Mouse (Mus musculus) spleen, postnatal 4 days (tissue): ENCODE measurements around the gene B3gat3.

Experiments
- DNase-seq, 2 experiments: peaks; one replicate each; pipeline ENCODE4 v3.0.0; 2022; ENCODE audit warnings: low spot score in 2 of 2

B3gat3 gene

DNA sequence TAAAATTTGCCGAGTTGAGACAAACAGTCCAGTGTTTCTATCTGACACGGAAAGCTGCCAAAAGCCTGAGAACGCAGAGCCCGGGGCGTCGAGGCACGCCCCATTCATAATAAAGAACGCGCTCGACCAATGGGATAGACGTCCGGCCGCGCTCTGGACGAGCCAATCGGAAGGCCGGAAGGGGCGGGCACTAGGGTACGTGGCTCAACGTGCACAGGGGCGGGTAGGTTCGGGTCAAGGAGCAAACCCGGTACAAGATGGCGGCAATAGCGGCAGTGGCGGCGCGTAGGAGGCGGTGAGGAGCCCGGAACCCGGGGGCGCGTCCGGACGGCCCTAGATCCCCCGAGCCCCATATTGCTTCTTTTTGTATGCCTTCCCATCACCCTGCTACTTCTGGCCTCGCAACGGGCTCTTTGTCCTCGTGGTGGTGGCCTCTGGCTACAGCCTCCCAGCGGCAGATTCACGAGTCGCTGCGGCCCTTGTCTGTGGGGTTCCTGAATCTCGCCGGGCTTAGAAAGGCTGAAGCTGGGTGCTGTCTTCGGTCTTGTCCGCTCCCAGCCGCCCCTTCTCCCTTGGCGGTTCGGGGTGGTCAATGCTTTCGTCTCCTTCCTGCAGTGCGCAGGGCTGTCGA lies 22.2 kb upstream of the B3gat3 start, which contains the start of gene Ganab:
TSS of gene Ganab (plus strand) at position 207 of the 631 bp plus-strand sequence.
- DNase-seq: peak; percentile 95 to 97

DNA sequence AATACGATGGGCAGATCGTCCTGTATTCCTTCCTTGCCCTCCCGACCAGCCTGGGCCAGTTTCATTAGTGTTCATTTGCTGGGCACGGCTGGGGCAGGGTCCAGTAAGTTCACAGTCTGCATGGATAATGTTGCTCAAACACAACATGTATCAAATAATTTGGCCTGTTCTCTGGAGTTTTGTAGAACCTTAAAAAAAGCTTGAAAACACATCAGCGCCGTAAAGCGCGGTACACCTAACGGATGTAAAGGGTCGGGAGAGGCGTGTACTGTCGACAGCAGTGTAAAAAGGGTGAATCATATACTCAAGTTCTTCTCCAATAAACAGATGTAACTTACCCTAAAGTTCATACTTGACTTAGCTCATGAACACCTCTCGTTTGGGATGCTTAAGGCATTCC lies 21.6 kb upstream of the B3gat3 start:
- DNase-seq: no peak

DNA sequence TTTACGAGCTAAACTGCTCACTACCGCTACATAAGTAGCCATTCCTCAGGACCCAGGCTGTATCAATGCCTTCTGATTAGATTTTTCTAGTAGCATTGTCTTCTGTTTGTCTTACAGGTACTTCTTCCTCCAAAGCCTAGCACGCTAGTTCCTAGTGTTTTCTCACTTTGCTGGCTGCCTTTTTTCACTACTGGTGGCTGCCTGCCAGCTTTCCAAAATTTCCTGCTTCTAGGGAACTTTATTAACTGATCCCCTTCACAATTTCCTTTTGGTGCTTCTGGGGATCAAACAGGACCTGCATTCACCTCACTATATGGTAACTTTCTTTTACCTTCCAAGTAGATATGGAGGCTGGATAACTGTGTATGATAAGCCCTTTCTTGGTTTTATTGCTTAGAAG lies 21.1 kb upstream of the B3gat3 start:
- no peak for DNase-seq

DNA sequence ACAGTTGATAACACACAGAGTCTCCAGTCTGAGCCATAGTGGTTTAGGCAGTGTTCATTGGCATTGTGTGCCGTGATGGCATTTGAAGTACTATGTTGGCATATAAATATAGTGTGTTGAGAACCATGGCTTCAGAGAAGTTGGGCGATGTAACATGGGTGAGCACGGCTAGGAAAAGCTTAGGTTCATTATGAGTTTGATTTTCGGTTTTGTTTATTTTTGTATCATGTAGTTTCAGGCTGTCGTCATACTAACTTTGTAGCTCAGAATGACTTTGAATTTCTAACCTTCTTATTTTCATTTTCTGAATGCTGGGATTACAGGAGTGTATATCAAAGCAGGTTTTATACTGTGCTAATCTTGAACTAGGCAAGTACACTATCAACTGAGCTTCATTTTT lies 16.8 kb upstream of the B3gat3 start:
- no peak for DNase-seq

DNA sequence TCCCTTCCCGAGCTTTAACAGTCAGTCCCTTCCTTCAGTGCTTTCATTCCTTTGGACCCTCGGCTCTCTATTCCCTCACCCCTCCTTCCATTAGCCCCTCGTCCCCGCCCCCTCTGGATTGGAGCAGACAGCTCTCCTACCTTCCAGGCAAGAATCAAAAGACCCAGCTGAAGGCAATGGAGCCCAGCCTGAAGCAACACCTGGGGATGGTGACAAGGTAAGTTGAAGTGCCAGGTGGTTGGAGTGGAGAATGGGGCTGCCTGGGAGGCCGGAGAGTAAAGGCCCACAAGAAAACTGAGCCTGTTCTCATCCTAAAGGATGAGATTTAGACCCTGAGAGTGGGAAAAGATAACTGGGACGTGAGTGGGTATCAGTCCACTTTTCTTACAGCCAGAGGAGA lies 11.6 kb upstream of the B3gat3 start:
- no peak for DNase-seq

DNA sequence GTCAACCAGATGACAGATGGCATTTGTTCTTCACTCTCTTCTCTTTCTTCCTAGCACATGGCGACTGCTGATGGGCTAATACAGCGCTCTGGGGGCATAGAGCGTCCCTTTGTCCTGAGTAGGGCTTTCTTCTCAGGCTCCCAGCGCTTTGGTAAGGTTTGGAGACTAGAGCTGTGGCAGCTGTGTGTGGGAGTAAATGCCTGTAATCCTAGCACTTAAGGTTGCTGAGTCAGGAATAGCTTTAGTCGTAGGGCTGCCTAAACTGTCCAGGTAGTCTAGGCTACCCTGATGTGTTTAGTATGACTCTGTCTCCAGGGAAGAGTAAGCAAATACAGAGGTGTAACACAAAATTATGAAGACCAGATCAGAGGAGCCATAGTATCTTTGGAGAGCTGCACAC lies 8.4 kb upstream of the B3gat3 start:
- no peak for DNase-seq

DNA sequence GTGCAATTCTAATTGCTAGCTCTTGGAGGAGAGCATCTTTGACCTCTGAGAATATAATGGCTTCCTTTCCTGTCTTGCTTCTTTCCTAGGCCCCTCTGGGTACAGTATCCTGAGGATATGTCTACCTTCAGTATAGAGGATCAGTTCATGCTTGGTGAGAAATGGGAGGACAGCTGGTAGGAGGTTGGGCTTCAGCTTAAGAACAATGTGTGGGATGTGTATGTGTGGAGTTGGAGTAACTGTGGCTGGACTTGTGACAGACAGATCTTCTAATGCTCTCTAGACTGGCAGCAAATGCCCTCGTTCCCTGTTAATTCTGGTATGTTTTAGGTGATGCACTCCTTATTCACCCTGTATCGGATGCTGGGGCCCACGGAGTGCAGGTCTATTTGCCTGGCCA lies 6.0 kb upstream of the B3gat3 start:
- DNase-seq: no peak

DNA sequence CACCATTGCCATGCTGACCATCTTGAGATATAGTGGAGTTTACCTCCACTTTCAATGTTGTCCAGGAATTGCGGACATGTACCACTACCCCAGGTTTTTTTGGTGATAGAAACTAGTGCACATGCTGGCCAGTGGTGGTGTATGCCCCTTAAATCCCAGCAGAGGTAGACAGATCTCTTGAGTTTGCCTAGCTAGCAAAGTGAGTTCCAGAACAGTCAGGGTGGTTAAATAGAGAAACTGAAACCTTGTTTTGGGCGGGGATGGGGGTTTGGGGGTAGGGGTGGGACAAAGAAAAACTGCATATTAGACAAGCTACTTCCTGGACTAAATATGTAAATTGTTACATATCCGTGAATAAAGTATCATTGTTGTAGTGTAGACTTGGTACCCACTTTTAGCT lies 1.2 kb upstream of the B3gat3 start:
- no peak for DNase-seq

DNA sequence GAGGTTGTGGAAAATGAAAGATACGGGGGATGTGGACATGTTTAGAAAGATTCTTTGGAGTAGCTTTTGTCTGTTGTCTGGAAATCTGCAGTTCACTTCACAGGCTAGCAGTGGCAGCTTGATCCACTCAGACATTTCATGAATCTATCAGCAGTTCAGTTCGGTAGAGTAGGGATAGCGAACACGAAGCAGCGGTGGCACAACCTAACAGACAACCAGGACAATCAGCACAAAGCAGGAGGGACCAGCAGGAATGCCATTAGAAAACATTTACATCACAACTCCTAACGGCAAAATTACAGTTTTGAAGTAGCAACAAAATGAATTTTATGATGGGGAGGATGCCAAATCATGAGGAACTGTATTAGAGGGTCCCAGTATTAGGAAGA lies 496 bp upstream of the B3gat3 start:
- no peak for DNase-seq

DNA sequence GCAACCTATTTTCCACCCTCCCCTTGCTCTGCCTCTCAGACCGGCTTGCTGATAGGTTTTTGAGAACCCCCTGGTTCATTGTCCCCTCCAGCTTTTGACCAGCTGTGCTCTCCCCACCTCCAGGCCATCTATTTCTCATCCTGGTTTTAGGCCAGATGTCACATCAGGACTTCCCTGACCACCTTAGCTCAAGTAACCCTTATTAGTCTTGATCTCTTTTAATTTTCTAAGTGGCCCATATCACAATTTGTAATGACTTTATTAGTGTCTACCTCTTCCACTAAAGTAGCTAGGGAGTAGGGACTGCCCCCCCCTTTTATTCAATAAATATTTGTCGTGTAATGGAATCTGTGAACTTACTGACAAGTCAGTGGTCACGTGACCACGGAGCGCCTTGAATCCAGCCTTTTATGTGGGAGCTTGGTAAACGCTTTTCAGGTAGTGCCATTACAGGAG lies 690 bp downstream of the B3gat3 start:
- peak in 1 of 2 experiments; percentile 31 for DNase-seq

DNA sequence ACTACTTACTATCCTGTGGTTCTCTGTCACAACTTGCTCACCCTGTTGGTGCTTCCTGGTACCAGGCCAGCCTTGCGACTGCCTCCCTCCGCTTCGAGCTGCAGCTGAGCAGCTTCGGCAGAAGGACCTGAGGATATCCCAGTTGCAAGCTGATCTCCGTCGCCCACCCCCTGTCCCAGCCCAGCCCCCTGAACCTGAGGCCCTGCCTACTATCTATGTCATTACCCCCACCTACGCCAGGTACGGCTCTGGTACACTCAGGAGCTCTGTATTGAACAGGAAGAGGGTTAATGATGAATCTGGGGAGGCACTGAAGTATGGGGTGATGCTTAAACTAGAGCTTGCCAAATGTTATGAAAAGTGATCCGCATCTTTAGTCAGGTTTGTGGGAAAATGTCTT lies 1.6 kb downstream of the B3gat3 start:
- DNase-seq: no peak

DNA sequence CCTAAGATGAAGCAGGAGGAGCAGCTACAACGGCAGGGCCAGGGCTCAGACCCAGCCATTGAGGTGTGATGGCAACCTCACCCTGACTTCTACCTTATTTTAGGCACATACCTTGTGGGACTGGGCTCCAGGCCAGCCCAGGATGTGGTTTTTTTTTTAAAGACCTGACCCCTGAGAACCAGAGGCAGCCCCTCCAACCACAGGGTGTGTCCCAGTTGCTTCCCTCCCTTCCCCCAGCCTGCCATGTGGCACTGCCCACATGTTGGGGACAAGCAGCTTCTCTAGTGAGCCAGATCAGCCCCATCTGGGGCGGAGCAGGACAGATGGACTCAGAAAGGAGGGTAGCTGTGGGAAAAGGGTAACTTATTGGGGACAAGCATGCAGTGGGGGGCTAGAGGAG lies 6.6 kb downstream of the B3gat3 start:
- peak in 1 of 2 experiments; percentile 60 for DNase-seq

DNA sequence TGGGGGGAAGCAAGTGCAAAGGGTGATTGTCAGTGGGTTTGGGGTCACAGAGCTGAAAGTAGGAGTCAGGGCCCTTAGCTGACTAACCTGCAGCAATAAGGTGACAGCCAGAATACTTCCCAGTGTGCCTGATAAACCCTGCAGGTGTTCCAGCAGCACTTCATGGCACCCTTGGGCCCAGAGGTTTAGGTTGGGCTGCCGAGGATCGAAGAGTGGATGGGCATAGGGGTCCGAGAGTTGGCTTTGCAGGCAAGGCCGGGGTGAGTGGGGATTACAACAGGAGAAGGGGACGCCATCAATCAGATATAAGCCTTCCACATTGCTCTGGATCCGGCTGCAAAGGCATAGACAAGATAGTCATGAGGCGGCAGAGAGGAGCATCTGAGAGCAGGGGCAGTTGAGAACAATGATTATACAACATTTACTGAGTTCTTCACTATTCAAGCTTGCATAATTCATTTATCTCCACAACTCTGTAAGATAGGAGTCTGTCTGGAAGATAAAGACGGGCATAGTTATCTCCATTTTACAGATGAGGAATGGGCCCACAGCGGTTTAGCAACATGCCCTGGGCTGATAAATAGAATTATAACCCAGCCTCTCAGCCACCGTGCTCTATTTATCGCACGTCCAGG lies 7.8 kb downstream of the B3gat3 start:
- peak in 1 of 2 experiments; percentile 60 for DNase-seq

DNA sequence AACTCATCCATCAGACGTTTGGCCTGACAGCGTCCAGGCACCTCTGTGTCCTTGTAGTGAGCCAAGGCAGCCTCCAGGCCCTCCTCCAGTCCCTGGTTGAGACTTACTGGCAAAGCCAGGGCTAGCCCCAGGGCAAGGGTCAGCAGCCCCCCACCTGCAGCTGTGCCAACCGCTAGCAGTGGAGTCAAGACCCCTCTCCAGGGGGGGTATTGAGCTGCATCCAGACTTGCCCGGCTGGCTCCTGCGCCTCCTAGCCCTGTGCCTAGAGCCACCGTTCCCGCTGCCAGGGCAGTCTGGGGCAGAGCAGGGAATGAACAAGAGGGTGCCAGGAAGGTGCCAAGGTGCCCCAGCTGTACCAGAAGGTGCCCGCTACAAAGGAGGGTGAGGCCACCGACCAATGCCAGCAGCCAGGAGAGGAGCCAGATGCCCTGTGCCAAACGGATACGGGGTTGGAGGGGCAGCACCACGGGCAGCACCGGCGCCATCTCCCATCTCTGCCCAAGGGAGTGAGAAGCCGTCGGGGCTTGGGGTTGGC lies 8.6 kb downstream of the B3gat3 start:
- DNase-seq: peak in 1 of 2 experiments; percentile 69

DNA sequence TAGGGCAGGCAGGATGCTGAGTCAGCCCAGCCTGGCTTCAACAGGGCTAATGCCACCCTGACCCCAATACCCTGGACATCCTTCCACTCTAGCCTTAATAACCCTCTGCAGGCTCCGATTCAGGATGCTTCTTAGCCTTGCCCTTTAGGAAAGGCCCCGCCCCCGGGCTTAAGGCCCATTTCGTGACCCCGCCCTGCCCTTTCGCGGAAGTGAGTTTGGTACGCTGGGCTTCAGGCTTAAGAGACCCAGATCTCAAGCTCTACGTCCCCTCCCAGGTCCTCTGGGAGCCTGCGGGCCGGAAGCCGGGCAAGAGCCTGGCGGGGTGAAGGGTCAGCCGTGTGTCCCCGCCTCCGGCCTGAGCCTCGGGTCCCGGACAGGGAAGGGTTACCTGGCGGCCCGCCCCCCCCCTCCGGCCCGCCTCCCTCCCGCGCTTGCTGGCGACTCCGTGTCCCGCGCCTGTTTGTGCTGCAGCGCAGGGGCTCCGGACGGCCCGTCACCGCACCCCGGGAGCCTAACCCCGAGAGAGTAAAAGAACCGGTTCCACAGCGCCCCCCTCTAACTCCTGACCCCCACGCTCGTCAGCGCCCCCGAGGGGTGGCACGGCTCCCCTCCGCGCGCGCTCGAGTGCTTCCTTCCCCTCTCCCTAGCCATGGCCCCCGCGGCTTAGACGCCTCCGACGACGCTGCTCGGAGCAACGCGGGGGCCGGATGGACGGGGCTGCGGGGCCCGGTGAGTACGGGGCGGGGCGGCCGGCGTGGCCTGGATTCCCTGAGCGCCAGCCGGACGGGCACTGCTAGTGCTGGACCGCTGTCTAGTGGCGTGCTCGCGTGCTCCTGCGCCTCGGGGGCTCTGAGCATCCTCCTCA lies 9.3 kb downstream of the B3gat3 start, which contains the start of the genes Rom1 and Eml3:
TSS of gene Rom1 (minus strand) at position 133 of the 865 bp plus-strand sequence.
TSS of gene Eml3 (plus strand) at position 329 of the 865 bp plus-strand sequence.
- DNase-seq: peak; percentile 88 to 93

DNA sequence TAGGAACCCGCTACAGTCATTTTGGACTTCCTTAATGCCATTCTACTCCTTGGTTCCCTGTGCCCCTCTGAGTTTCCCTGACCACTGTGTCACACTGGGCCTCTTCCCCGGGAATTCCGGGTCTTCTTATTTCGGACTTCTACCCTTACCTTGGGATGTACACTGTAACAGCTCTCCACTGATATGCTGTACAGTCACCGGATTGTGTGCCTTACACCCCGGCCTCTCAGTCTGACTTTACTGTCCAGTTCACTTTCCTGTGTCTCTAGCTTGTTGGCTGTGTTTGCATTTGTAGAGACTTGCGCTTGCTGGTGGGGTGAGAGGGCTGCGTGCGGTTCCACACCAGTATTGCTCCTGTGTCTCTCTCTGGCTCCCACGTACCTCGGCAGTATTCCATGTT lies 9.9 kb downstream of the B3gat3 start:
- peak in 1 of 2 experiments; percentile 67 for DNase-seq

DNA sequence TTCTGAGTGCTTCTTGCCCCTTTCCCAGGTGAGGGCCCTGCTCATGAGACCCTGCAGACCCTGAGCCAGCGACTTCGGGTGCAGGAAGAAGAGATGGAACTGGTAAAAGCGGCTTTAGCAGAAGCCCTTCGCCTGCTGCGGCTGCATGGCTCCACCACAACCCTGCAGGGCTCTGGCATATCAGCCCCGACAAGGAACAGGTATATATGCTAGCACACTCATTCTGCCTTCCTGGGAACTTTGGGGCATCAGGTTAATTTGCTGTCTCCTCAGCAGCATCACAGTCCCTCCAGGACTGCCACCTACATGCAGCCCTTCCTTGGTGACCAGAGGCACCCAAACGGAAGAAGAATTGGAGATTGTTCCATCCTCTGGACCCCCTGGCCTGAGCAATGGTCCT lies 10.6 kb downstream of the B3gat3 start:
- DNase-seq: peak in 1 of 2 experiments; percentile 62

DNA sequence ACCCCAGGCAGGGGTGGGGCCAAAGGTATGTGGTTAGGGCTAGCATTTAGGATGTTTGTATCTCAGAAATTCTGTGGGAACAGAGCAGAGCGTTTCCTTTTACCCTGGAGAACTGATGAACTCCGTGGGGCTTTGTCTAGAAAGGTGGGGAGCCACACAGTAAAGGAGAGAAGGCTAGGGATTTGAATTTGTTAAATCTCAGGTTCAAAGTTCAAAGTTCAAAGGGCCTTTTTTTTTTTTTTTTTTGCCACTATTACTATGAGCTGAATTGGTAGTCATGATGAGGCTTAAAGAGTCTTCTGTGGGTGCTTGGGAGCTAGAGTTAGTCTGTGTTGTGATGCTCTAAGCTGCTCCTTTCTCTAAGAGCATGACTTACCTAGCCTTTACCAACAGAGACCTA lies 16.6 kb downstream of the B3gat3 start:
- no peak for DNase-seq

DNA sequence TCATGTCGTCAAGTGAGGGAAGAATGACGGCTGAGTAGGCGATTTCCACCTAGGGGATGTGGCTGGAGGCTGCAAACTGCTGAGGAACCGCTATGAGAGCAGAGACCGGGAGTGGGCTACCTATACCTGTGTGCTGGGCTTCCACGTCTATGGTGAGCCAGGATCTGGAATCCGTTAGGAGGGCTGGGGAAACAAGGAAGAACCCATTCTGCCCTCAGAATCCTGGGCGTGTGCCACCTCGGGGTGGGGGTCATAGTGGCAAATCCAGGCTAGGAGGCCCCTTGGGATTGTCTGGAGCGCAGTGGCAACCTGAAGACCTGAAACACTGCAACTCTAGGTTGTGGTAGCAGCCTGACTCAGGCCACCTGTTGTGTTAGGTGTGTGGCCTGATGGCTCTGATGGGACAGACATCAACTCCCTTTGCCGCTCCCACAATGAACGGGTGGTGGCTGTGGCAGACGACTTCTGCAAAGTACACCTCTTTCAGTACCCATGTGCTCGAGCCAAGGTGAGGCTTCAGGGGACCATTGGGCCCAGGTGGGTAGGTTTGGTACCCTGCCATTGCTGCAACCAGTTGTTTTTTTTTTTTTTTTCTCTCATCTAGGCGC lies 20.5 kb downstream of the B3gat3 start:
- DNase-seq: no peak

DNA sequence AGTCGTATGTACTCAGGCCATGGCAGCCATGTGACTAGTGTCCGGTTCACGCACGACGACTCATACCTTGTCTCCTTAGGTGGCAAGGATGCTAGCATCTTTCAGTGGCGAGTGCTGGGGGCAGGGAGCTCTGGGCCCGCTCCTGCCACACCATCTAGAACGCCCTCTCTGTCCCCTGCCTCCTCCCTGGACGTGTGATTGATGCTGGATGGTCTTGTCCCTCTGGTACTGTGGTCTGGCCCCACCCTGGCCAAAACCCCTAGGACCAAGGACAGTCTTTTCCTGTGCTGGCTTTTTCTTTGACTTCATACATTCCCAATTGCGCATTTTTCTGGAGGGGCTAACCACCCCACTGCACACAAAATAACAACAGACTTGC lies 21.0 kb downstream of the B3gat3 start:
- no peak for DNase-seq

DNA sequence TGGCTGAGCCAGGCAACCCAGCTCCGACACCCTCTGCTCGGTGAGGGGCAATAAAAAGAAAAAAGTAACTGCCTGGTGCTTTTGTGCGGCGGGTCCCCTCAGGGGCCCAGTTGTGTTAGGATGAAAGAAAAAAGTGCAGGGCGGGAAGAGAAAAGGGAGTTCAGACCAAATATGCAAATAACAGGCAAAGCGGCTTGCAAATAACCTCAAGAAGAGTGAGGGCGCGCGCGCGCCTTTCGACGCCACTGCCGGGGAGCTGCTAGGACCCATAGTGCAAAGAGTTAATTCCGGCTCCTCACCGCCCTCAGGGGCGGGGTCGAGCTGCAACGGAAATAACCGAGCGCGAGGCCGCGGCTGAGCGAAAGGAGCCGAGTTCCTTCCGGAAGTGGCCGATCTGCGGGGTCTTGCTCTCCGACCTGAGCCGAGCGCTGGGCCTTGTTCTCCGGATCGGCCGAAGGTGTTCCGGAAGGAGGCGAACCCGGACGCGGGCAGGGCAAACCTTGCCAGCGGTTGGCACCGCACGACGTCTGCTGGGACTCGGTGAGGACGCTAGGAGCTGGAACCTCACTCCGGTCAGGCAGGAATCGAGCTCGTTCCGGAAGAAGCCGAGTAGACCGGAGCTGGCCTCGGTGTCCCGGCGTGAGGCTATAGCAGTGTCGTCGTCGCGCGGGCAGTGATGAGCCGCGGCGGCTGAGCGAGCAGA lies 21.5 kb downstream of the B3gat3 start, which contains the start of gene Mta2:
TSS of gene Mta2 (plus strand) at position 361 of the 703 bp plus-strand sequence.
- DNase-seq: peak; percentile 96 to 97
